Mouse (Mus musculus) embryo, embryonic 11.5 days (tissue): ENCODE results near the gene Unc5cl.

Experiments
- DNase-seq: peaks from one replicate; pipeline ENCODE4 v3.0.0-alpha.2; 2012; ENCODE audit warnings: low read depth, low spot score

Unc5cl gene

GRCm38 (mm10) chr17:48539326-48539725 lies 84.6 kb downstream of the Unc5cl start:
- no peak for DNase-seq

DNA sequence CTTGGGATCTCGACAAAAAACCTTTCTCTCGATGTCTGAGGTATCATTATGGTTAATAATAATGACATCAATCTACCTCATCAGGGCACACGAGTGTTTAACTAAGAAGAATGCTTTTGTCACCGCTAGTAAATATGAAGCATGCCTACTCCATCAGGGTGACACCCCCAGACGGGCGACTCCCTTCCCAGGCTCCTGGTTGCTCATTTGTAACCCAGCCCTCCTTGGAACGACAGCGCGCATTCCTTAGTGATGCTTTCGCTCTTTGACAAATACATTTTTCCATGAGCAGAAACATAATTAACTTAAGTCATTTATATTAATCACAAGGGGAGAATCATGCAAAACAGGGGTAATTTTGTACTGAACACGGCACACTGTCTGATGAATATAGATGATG lies 88.0 kb downstream of the Unc5cl start:
- DNase-seq, result no peak

- DNase-seq, result no peak
Measured at GRCm38 (mm10) chr17:48543301-48543765, 88.6 kb downstream of the Unc5cl start.

DNA sequence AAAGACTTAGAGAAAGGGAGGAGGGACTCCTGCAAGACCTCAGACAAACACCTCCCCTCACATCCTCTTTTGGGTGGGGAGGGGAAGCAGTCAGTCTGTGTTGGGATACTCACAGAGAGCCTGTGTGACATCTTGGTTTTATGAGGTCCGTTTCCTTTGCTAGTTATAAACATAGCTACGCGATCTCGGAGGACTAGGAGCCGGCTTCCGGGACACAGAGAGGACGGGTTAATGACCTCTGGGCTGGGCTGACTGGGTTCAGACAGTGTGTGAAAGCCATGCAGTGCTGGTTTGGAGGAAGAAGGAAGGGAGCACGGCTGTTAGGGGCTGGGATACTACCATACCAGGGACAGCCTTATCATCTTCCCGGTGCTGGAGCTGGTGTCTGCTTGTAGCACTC lies 90.0 kb downstream of the Unc5cl start:
- DNase-seq, result no peak

DNA sequence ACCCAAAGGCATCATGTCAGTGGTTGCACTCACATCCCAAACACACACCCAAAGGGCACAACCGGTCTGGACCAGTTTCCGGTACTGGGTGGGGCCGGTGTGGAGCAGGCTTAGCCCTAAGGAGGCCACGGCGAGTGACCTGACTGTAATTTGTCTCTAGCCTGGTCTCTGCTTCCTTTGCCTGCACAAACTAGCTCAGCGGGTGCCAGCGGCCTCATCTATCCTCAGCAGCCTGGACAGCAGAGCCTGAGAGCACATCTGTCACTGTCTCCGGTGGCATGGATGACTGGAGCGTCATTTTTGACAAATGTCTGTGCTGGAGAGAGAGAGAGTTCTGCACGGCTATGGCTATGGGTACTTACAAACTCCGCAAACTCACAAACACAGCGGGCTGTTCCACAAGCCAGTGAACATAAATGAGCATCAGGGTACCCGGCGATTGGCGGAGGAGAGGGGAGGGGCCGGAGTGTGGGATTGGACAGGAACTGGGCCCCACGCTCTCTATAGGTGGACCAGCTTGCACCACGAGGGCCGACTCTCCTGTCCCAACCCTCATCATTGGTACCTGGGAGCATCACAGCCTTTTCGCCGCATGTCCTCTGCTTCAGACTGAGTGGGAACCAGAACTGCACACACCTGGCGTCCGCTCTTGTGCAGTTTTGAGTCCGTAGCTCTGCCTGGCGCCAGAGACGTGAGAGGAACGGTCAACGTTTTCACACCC lies 90.7 kb downstream of the Unc5cl start:
- DNase-seq, result no peak

DNA sequence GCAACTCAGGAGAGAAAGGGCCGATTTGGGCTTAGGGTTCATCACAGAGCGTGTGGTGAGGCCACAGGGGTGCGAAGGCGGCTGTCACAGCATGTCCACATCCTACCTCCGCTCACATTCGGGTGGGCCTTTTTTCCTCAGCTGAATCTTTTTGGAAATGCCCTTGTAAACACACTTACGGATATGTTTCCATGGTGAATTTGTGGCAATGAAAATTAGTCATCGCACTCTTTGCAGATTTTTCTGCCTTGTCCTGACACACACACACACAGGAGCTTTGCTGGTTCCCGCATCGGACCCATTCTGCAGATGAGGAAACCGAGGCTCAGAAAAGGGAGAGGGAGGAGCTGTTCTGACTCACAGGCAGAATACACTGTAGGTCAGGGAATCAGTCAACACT lies 91.3 kb downstream of the Unc5cl start:
- DNase-seq, result no peak

DNA sequence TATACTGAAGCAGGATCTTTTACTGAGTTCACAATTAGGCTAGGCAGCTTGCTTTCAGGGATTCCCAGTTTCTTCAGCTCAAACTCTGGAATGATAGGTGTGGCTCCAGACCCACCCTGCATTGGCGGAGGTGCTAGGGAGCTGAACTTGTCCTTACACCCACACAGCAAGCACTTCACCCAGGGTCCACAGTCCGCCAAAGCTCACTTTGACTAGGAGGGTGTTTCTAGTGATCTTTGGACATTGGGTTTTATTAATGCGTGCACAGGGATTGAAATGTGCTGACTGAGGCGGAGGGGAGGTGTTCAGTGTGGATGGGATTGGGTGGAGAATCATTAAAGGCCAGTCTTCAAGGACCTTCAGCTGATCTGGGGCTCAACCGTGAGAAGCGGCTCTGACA lies 93.0 kb downstream of the Unc5cl start:
- no peak for DNase-seq

DNA sequence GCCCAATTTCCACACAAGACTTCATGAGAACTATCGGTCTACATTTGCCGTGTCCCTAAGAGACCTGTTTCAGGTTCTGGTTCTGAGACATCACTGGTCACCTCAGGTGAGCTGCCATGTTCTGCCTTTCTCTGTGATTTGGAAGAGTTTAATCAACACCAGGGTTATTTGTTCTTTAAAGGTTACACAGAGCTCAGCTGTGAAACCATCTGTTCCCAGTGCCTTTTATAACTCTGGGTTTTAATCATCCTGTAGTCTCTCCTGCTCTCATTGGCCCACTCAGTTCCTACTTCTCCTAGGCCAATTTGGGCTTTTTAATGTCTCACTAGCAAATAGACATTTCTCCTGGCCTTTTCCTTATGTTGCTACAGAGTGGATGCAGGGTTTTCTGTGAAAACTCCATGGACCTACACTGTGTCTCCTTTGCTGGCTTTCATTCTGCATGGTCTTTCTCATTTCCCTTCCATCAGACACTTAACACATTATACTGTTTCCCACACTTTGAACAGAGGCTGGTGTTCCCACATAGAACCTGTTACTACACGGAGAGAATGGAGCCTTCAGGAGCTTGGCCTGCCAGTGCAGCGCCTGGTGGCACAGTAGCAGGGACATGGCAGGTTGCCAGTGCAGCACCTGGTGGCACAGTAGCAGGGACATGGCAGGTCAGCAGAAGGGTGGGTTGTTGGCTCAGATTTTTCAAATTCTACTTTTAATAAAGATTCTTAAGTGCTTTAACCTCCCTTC lies 97.3 kb downstream of the Unc5cl start:
- no peak for DNase-seq

GRCm38 (mm10) chr17:48552532-48552915 lies 97.8 kb downstream of the Unc5cl start:
- no peak for DNase-seq

- DNase-seq, result no peak
Measured at GRCm38 (mm10) chr17:48556223-48556962, 101.7 kb downstream of the Unc5cl start.

GRCm38 (mm10) chr17:48557823-48558715 lies 103.4 kb downstream of the Unc5cl start:
- DNase-seq, result no peak

GRCm38 (mm10) chr17:48564931-48565330 lies 110.2 kb downstream of the Unc5cl start:
- no peak for DNase-seq

DNA sequence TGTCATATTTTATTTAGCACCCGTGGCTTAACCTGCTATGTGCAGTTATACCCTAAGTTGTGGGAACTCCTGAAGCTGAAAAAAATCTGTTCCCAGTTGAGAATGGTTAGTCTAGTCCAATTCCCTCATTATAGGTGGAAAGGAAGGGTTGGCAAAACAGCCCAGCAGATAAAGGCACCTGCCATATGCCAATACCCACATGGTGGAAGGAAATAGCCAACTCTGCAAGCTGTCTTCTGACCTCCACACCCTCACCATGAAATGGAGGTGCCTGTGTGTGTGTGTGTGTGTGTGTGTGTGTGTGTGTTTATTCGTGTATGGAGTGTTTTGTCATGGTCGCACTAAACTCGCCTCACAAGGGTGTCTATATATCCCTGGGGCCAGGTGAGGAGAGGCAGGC lies 115.0 kb downstream of the Unc5cl start:
- DNase-seq, result no peak

GRCm38 (mm10) chr17:48581153-48581552 lies 126.5 kb downstream of the Unc5cl start:
- DNase-seq, result no peak

DNA sequence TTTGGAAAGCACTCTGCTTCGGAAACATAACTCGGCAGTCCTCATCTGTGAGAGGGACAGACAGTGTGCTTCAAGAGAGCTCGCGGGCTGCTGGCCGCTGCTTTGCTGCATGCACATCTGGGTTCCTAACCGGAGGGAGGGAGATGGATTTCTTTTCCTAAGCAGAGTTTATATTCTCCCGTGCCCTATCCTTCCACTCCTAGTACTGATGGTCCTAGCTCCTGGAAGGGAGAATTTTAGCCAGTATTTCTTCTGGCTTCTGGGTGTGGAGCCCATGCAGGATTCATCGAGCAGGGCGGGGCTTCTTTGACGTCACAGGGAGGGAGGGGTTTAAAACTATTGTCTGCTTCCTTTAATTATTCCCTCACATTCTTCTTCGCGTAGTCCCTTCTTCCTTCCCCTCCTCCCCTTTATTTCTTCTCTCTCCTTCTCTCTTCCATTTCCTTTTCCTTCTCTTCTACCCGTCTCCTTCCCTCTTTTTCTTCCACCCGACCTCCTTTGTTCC lies 127.8 kb downstream of the Unc5cl start:
- DNase-seq, result no peak

DNA sequence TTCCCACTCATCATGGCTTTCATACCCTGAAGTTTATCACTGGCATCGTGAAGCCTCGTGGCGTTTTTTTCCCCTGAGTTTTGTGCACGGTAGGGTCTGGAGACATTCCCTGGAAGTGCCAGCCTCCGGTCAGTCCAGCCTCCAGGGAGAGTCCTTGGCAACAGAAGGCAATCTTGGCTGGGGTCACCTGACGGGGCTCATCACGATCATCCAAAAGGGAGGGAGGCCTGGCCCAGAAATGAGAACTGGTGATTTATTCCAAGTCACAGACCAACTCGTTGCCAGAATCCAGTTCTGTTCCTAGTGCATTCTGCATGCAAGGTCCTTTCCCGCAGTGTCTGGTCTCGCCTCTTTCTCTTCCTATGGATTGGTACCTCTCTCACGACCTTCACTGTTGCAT lies 128.7 kb downstream of the Unc5cl start:
- DNase-seq, result no peak

DNA sequence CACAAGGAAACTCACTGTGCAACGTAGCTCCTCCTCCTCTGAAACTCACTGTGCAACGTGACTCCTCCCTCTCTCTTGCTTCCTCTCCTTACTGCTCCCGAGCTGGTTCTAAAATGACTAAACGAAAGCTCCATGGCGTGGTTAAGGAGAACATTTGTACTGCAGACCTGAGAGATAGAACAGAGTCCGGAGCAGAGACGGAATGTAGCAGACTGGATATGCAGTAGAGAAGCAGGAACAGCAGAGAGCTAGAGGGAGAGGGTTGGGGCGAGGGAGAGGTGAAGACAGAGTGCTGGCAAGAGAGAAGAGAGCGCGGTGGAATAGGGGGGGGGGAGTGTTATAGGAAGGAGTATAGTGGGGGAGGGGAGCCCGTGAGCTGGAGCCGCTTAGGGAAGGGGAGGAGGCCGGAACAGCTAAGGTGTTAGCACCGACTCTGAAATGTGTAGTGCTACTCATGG lies 131.2 kb downstream of the Unc5cl start:
- no peak for DNase-seq

- no peak for DNase-seq
Measured at GRCm38 (mm10) chr17:48588674-48589073, 134.0 kb downstream of the Unc5cl start.
